Mouse (Mus musculus): ENCODE results near the gene Cd300a. TPM values are rescaled to one million over a fixed set of nuclear protein-coding genes. Genes with fewer than 3 reads are reported as not detected.

The Cd300a gene
- polyA plus RNA-seq, 1 experiment from 2014 or later, result 9.7 TPM

DNA sequence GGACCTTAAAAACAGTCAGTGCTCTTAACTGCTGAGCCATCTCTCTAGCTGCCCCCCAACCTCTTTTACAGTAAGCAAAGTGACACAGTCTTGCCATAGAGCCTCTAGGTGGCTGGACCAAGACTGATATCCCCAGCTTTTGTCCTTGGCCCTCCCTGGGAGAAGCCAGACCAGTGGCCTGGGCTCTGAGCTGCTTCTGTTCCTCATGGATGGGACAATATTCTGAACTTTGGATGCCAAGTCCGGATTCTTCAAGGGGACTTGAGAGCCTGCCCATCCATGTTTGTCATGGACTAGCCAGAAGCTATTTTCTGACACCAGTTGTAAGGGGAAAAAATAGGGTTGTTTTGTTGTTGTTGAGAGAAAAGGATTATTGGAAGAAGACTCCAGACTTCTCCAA is 20.1 kb upstream of the Cd300a start:
- Histone ChIP-seq H3K36me3 (replicated peaks; ENCODE audit: insufficient read depth, low read length) (peaks cover 13% of the 10 kb centered on the region), H3K4me1 (ENCODE audit: insufficient read depth) (peaks cover 48% of the 10 kb centered on the region), H3K9me3 (ENCODE audit: low read length) (no peaks in the 10 kb centered on the region), H3K4me3 (ENCODE audit: low read depth, low read length) (no peak overlapping the region), H3K4me2 (ENCODE audit: low read depth, low read length) (no peak overlapping the region), H3K27ac (ENCODE audit: low read depth) (no peak overlapping the region), H3K27me3 (ENCODE audit: insufficient read depth, low read length) (no peaks in the 10 kb centered on the region), H3K9ac (replicated peaks) (no peak overlapping the region)
- TF ChIP-seq CTCF (IDR thresholded peaks at IDR 0.05; ENCODE audit: low read depth), result no peak
- no peak for TF ChIP-seq EP300 (IDR thresholded peaks at IDR 0.05; ENCODE audit: low read depth)
- DNase-seq, result no peak
- 74% methylated on average over 1 of the region's 1 CpGs for WGBS (ENCODE audit: insufficient replicate concordance)
- ATAC-seq, result no peak

DNA sequence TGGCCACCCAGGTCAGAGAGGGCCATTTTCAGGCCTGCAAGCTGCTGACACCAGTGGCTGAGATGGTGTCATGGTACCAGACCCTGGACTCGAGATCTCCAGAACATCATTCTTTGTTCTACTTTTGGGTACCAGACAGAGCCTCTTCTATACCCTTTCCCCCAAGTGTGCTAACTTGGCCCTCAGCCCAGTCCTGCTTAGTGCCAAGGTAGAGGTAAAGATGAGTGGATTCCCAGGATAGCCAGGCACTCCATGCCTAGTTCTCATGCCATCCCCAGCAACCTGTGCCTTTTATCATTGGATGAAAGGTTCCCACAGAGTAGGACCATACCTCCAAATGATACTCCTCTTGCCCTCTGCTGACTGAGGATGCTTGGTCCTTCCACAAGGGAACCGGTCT is 18.3 kb upstream of the Cd300a start:
- Histone ChIP-seq H3K27ac (ENCODE audit: low read depth) (no peak overlapping the region), H3K4me1 (ENCODE audit: insufficient read depth) (peaks cover 48% of the 10 kb centered on the region), H3K4me3 (ENCODE audit: low read depth, low read length) (no peak overlapping the region)

DNA sequence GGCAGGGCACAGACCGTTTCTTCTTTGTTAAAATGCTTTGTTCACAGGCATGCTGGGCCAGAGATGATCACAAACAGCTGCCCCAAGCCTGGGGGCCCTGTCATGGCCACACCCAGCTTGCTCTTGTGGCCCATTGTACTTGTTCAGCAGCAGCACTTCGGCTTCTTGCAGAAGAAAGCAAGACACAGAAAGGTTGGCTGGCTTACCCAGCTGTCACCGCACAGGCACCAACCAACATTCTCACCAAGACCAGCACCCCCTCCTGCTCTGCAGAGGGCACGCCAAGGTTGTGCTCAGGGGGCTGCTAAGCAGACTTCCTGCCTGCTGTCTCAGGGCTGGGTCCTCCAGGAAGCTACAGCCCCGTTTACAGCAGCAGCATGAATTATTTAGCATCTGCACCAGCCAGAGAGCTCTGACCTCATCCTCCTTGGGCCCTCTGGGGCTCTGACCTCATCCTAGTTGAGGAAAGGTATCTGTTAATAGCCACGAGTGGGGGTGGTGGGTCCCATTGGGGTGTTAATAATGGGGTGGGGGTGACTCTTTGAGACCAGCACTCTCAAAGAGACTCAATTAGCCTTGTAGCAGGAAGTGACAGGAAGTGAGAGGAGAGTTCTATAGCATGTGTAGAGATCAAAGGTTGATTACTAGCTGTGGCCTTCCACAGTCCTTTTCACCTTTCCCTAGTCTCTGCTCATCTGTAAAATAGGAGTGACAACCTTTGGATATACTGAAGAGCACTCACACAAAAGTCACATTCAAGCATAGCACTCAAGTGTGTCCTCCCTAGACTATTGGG is 16.6 kb upstream of the Cd300a start:
- no peaks in the 10 kb centered on the region for H3K9me3 ChIP-seq (ENCODE audit: low read length)
- 0 out of 2 replicates have a peak overlapping the region, but pooled peaks have one; percentile 7 for H3K9ac ChIP-seq (replicated peaks)
- DNase-seq (no peak), ATAC-seq (peak; percentile 22)
- no peak overlapping the region for H3K4me3 ChIP-seq (ENCODE audit: low read depth, low read length)
- no peaks in the 10 kb centered on the region for H3K27me3 ChIP-seq (ENCODE audit: insufficient read depth, low read length)
- peaks cover 13% of the 10 kb centered on the region for H3K36me3 ChIP-seq (replicated peaks; ENCODE audit: insufficient read depth, low read length)
- no peak for TF ChIP-seq CTCF (IDR thresholded peaks at IDR 0.05; ENCODE audit: low read depth)
- no peak for TF ChIP-seq EP300 (IDR thresholded peaks at IDR 0.05; ENCODE audit: low read depth)
- peak overlapping the region; percentile 72 for H3K27ac ChIP-seq (ENCODE audit: low read depth)
- 37% methylated on average over 6 of the region's 6 CpGs for WGBS (ENCODE audit: insufficient replicate concordance)
- no peak overlapping the region for H3K4me2 ChIP-seq (ENCODE audit: low read depth, low read length)
- peaks cover 43% of the 10 kb centered on the region for H3K4me1 ChIP-seq (ENCODE audit: insufficient read depth)

More for the DNA sequence above, 18.3 kb upstream of the Cd300a start:
- Histone ChIP-seq H3K27me3 (ENCODE audit: insufficient read depth, low read length) (no peaks in the 10 kb centered on the region), H3K9me3 (ENCODE audit: low read length) (no peaks in the 10 kb centered on the region), H3K4me2 (ENCODE audit: low read depth, low read length) (no peak overlapping the region), H3K9ac (replicated peaks) (no peak overlapping the region), H3K36me3 (replicated peaks; ENCODE audit: insufficient read depth, low read length) (peaks cover 13% of the 10 kb centered on the region)
- WGBS (ENCODE audit: insufficient replicate concordance), result 82% methylated on average over 2 of the region's 2 CpGs
- no peak for DNase-seq
- no peak for TF ChIP-seq CTCF (IDR thresholded peaks at IDR 0.05; ENCODE audit: low read depth)
- TF ChIP-seq EP300 (IDR thresholded peaks at IDR 0.05; ENCODE audit: low read depth), result no peak
- ATAC-seq, result no peak

DNA sequence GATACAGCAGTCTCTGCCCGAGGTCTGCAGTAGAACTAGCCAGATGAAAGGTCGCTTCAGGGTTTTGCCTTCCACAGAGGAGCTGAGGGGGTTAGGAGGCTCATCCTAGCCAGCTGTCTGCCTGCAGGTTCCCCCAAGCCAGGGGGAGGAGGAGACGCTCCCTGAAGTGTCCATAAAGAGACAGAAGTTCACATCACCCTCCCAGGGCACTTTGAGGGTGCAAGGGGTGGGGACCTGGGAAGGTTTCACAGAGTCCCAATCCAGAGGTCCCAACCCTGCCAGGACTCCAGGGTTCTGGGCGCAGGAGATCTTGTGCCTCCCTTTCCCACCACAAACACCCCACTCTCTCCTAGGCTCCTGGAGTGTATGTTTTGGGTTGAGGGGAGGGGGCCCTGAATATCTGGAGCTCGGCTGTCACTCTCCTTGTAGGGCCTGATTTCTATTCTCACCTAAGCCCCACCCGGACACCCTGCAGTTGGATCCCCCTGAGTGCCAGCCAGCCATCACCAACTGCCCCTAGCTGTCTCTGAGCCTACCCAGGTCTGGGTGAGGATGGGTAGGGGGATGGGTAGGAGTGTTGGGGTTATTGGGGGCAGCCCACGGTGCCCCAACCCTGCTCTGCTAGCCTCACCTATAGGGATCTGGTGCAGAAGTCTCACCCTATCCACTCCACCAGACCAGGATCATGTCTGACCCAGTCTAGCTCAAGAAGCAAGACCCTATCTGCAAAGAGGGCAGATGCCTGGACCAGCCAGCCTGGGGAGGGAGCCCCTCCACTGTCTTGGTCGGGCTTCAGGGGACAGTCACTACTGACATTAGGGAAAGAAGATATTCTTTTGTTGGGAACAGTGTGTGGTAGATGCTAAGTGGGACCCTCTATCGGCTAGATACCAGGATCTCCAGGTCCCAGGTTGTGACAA is 15.4 kb upstream of the Cd300a start:
- H3K9me3 ChIP-seq (ENCODE audit: low read length), result no peaks in the 10 kb centered on the region
- peak overlapping the region; percentile 39; the same call in 1 of the 2 replicates for H3K27ac ChIP-seq (ENCODE audit: low read depth)
- no peaks in the 10 kb centered on the region for H3K27me3 ChIP-seq (ENCODE audit: insufficient read depth, low read length)
- 59% methylated on average over 9 of the region's 9 CpGs for WGBS (ENCODE audit: insufficient replicate concordance)
- H3K4me1 ChIP-seq (ENCODE audit: insufficient read depth), result peaks cover 40% of the 10 kb centered on the region
- ATAC-seq (no peak), DNase-seq (no peak)
- H3K36me3 ChIP-seq (replicated peaks; ENCODE audit: insufficient read depth, low read length), result peaks cover 13% of the 10 kb centered on the region
- H3K4me2 ChIP-seq (ENCODE audit: low read depth, low read length), result no peak overlapping the region
- TF ChIP-seq CTCF (IDR thresholded peaks at IDR 0.05; ENCODE audit: low read depth) (no peak), EP300 (IDR thresholded peaks at IDR 0.05; ENCODE audit: low read depth) (no peak)
- H3K9ac ChIP-seq (replicated peaks), result no peak overlapping the region
- H3K4me3 ChIP-seq (ENCODE audit: low read depth, low read length), result no peak overlapping the region

DNA sequence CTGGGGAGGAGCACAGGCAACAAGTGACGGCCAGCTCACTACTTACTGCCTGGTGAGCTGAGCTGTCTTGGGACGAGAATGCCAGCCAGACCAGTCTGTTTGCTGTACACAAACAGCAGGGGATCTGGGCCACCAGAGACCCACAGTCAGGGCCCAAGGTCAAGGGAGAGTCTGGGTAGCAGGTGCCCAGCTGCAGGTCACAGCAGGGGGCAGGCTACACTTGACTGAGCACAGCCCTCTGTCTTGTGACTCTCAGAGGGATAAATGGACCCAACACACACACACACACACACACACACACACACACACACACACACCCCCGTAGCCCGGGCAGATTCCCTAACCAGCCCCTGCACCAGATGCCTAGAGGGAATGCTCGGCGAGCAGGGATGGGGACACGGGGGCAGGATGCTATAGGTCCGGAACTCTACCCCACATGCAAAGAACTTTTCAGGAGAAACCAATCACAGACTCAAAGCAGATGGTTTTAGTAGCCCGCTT is 14.5 kb upstream of the Cd300a start:
- H3K4me3 ChIP-seq (ENCODE audit: low read depth, low read length), result no peak overlapping the region
- TF ChIP-seq CTCF (IDR thresholded peaks at IDR 0.05; ENCODE audit: low read depth) (no peak), EP300 (IDR thresholded peaks at IDR 0.05; ENCODE audit: low read depth) (no peak)
- 32% methylated on average over 9 of the region's 9 CpGs for WGBS (ENCODE audit: insufficient replicate concordance)
- DNase-seq, result no peak
- H3K9me3 ChIP-seq (ENCODE audit: low read length), result no peaks in the 10 kb centered on the region
- peaks cover 12% of the 10 kb centered on the region for H3K36me3 ChIP-seq (replicated peaks; ENCODE audit: insufficient read depth, low read length)
- peak; percentile 23; the same call in 1 of the 2 replicates for ATAC-seq
- no peak overlapping the region for H3K9ac ChIP-seq (replicated peaks)
- H3K4me1 ChIP-seq (ENCODE audit: insufficient read depth), result peaks cover 40% of the 10 kb centered on the region
- no peaks in the 10 kb centered on the region for H3K27me3 ChIP-seq (ENCODE audit: insufficient read depth, low read length)
- no peak overlapping the region for H3K4me2 ChIP-seq (ENCODE audit: low read depth, low read length)
- H3K27ac ChIP-seq (ENCODE audit: low read depth), result no peak overlapping the region

DNA sequence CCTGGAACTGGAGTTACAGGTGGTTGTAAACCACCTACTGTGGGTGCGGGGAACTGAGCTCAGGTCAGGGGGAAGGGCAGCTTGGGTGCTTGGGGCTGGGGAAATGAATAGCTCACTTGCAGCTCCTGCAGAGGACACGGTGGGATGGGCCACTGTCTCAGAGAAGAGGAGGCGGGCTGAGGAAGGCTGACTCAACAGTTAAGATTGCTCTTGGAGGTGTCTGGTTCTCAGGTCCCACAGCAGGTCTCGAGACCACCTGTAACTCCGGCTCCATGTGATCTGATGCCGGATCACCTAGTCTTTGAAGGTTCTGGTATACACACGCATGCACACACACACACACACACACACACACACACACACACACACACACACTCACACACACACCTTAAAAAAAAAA is 13.7 kb upstream of the Cd300a start:
- H3K36me3 ChIP-seq (replicated peaks; ENCODE audit: insufficient read depth, low read length), result peaks cover 4% of the 10 kb centered on the region; the same call in 1 of the 2 replicates

More for the DNA sequence above, 13.7 kb upstream of the Cd300a start:
- Histone ChIP-seq H3K9ac (replicated peaks) (no peak overlapping the region), H3K9me3 (ENCODE audit: low read length) (no peaks in the 10 kb centered on the region), H3K4me1 (ENCODE audit: insufficient read depth) (peaks cover 40% of the 10 kb centered on the region), H3K4me2 (ENCODE audit: low read depth, low read length) (no peak overlapping the region), H3K27ac (ENCODE audit: low read depth) (no peak overlapping the region), H3K27me3 (ENCODE audit: insufficient read depth, low read length) (no peaks in the 10 kb centered on the region), H3K4me3 (ENCODE audit: low read depth, low read length) (no peak overlapping the region)
- no peak for TF ChIP-seq EP300 (IDR thresholded peaks at IDR 0.05; ENCODE audit: low read depth)
- TF ChIP-seq CTCF (IDR thresholded peaks at IDR 0.05; ENCODE audit: low read depth), result no peak
- DNase-seq, result no peak
- 62% methylated on average over 7 of the region's 7 CpGs for WGBS (ENCODE audit: insufficient replicate concordance)
- no peak for ATAC-seq
